Mouse (Mus musculus) granulocyte monocyte progenitor cell, adult 5-6 weeks (primary cell): ENCODE measurements around the gene Pla2g3. TPM values are rescaled to one million over a fixed set of nuclear protein-coding genes. Genes with fewer than 3 reads are reported as not detected.

Experiments used
- ATAC-seq: replicated peaks from 2 replicates; pipeline ENCODE4 v1.8.0; 2016; ENCODE audit warnings: mild to moderate bottlenecking, moderate TSS enrichment, inconsistent platforms; ENCODE audit not compliant: poor library complexity, severe bottlenecking
- total RNA-seq, 2 experiments: library from RNA; stranded (forward) in 1 of 2; stranded (reverse) in 1 of 2; fragments of 200-712, 200-1000 nt in 1 of 2; fragments of >200 nt in 1 of 2; fragmentation: Nextera tagmentation in 1 of 2; gene quantifications; 2 replicates each; pipeline ENCODE4 v1.2.3; 2014 to 2017

Gene Pla2g3
- total RNA-seq, 2 experiments from 2014 or later: not detected

- no peak for ATAC-seq
Observed at GRCm38 (mm10) chr11:3533406-3533932, 45.4 kb downstream of the Pla2g3 start.

- peak; percentile 35 for ATAC-seq
Observed at GRCm38 (mm10) chr11:3534956-3535355, 46.9 kb downstream of the Pla2g3 start.

- peak; percentile 66 for ATAC-seq
Observed at GRCm38 (mm10) chr11:3535406-3535986, 47.4 kb downstream of the Pla2g3 start.

GRCm38 (mm10) chr11:3536082-3536481, 48.0 kb downstream of the Pla2g3 start:
- ATAC-seq: no peak

- ATAC-seq: no peak
Observed at GRCm38 (mm10) chr11:3536745-3537333, 48.8 kb downstream of the Pla2g3 start.

- no peak for ATAC-seq
Observed at GRCm38 (mm10) chr11:3537711-3538110, 49.6 kb downstream of the Pla2g3 start.

- no peak for ATAC-seq
Observed at GRCm38 (mm10) chr11:3538341-3538740, 50.3 kb downstream of the Pla2g3 start.

GRCm38 (mm10) chr11:3539111-3539825, 51.2 kb downstream of the Pla2g3 start:
- peak; percentile 65 for ATAC-seq

- no peak for ATAC-seq
Observed at GRCm38 (mm10) chr11:3539826-3540196, 51.7 kb downstream of the Pla2g3 start.

GRCm38 (mm10) chr11:3540451-3541085, 52.5 kb downstream of the Pla2g3 start, which contains the start of gene Smtn:
Smtn (minus strand) TSS chr11:3540612.
- no peak for ATAC-seq

GRCm38 (mm10) chr11:3541932-3542331, 53.8 kb downstream of the Pla2g3 start:
- ATAC-seq: no peak

GRCm38 (mm10) chr11:3543001-3543400, 54.9 kb downstream of the Pla2g3 start:
- ATAC-seq: no peak

- ATAC-seq: no peak
Observed at GRCm38 (mm10) chr11:3544409-3544808, 56.3 kb downstream of the Pla2g3 start.

GRCm38 (mm10) chr11:3545531-3546241, 57.6 kb downstream of the Pla2g3 start:
- ATAC-seq: peak; percentile 81

GRCm38 (mm10) chr11:3546242-3546562, 58.1 kb downstream of the Pla2g3 start:
- ATAC-seq: no peak

- no peak for ATAC-seq
Observed at GRCm38 (mm10) chr11:3547047-3547446, 59.0 kb downstream of the Pla2g3 start.

- ATAC-seq: no peak
Observed at GRCm38 (mm10) chr11:3547969-3548368, 59.9 kb downstream of the Pla2g3 start.

- no peak for ATAC-seq
Observed at GRCm38 (mm10) chr11:3548564-3549295, 60.6 kb downstream of the Pla2g3 start.
